Mouse (Mus musculus): ENCODE results near the gene Plk2.

DNA sequence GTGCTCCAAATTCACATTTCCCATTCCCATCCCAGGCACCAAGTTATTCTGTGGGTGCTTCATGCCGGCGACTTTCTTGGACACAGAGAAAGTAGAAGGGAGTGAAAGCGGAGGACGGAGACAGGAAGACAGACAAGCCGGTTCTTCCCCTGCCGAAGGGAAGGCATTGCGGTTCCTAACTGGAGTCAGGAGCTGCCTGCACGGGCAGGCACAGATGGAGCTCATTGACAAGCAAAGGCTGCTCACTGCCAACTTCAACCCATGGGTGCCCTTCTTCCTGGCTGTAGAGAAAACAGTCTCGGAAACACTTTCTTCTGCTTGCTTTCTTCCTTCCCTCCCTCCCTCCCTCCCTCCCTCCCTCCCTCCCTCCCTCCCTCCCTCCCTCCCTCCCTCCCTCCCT is 43.8 kb downstream of the Plk2 start:
- no peak for TF ChIP-seq POLR2A (IDR thresholded peaks at IDR 0.05; ENCODE audit: borderline replicate concordance, insufficient read depth, low read length)
- no peak for TF ChIP-seq CTCF (IDR thresholded peaks at IDR 0.05; ENCODE audit: borderline replicate concordance, insufficient read depth, low read depth, low read length)

All from cerebellum, adult 2 months (tissue).